Mouse (Mus musculus) heart, adult 2 months (tissue): ENCODE results near the gene Cd3g.

Experiments used
- CTCF ChIP-seq: fragments of 200-600 bp; IDR thresholded peaks from 2 replicates; pipeline ENCODE4 v1.8.1; 2022; ENCODE audit warnings: antibody characterized with exemption, mild to moderate bottlenecking, moderate library complexity
- EP300 ChIP-seq: fragments of 200-500 bp; IDR thresholded peaks from 2 replicates; pipeline ENCODE4 v1.6.1; 2011; ENCODE audit warnings: low read depth, low read length, control low read depth; ENCODE audit not compliant: insufficient read depth
- POLR2A ChIP-seq: fragments of 200-500 bp; IDR thresholded peaks from 2 replicates; pipeline ENCODE4 v1.6.1; 2011; ENCODE audit warnings: mild to moderate bottlenecking, low read depth, low read length, control low read depth; ENCODE audit not compliant: insufficient read depth

DNA sequence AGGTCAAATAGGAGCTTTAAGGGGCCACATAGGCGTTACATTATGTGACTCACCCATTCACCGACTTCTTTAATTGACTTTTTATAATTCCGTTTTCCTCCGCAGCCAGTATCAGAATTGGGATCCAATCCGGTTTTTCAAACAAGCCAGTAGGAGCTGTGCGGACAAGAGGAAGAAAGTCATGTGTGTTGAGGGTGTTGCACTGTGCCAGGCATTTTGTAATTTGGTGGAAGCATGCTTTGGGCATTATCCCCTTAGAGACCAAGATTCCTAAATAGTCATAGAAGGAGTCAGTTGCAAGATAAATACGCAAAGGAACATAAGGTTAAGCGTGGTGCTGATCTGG, 59.1 kb downstream of the Cd3g start:
- TF ChIP-seq POLR2A: no peak
- no peak for TF ChIP-seq CTCF
- no peak for TF ChIP-seq EP300
